ENCODE assay signal across 22 mouse cellular contexts in genomic region chr1:118505746-118506145, GRCm38 (mm10).
A peak's percentile ranks its signal among the peaks of the same experiment; 100 is the strongest.
DNase-seq lines count a peak whose midpoint lies in the region; ATAC-seq and TF ChIP-seq lines count a peak whose summit lies in the region.
"Had no signal": no experiment of that assay in that cellular context is flagged by ENCODE, and none has a peak within 500 bp of the region (broad histone marks: within the 10 kb centered on the region; RNA-seq: fewer than 3 reads in every experiment).

No protein-coding gene starts in this region.

- no peaks in the 10 kb centered on the region for H3K27me3 ChIP-seq in forebrain, postnatal 0 days (ENCODE audit: insufficient read depth, low read length)
- H3K27me3 ChIP-seq in forebrain, embryonic 15.5 days, result no peaks in the 10 kb centered on the region
- H3K27me3 ChIP-seq in kidney, postnatal 0 days (ENCODE audit: insufficient read depth, low read length), result no peaks in the 10 kb centered on the region
- no peaks in the 10 kb centered on the region for H3K27me3 ChIP-seq in lung, postnatal 0 days (replicated peaks; ENCODE audit: insufficient read depth, low read length)
- H3K27me3 ChIP-seq in thymus, adult 2 months (ENCODE audit: control insufficient read depth, insufficient read depth, low read length), result no peaks in the 10 kb centered on the region
- H3K27me3 ChIP-seq: heart, embryonic 13.5 days; hindbrain, embryonic 13.5 days; megakaryocyte, embryonic 14.5 days; neural tube, embryonic 12.5 days had no signal

- H3K9ac ChIP-seq in forebrain, postnatal 0 days, result no peak overlapping the region
- H3K9ac ChIP-seq in forebrain, embryonic 15.5 days (replicated peaks), result no peak overlapping the region
- no peak overlapping the region for H3K9ac ChIP-seq in kidney, postnatal 0 days (ENCODE audit: low read depth, low read length)
- H3K9ac ChIP-seq in lung, postnatal 0 days (replicated peaks; ENCODE audit: low read depth), result no peak overlapping the region
- H3K9ac ChIP-seq: heart, embryonic 13.5 days; hindbrain, embryonic 13.5 days; neural tube, embryonic 12.5 days had no signal

- H3K27ac ChIP-seq in forebrain, postnatal 0 days (ENCODE audit: low read depth, low read length), result no peak overlapping the region
- H3K27ac ChIP-seq in forebrain, embryonic 15.5 days (replicated peaks), result no peak overlapping the region
- no peak overlapping the region for H3K27ac ChIP-seq in kidney, postnatal 0 days
- H3K27ac ChIP-seq in lung, postnatal 0 days (ENCODE audit: low read length), result no peak overlapping the region
- H3K27ac ChIP-seq in thymus, adult 2 months (ENCODE audit: control insufficient read depth, insufficient read depth, low read length), result no peak overlapping the region
- H3K27ac ChIP-seq: forebrain, embryonic 10.5 days; heart, embryonic 13.5 days; hindbrain, embryonic 13.5 days; neural tube, embryonic 12.5 days had no signal

- H3K9me3 ChIP-seq in forebrain, postnatal 0 days (ENCODE audit: low read length), result no peaks in the 10 kb centered on the region
- no peaks in the 10 kb centered on the region for H3K9me3 ChIP-seq in forebrain, embryonic 15.5 days
- H3K9me3 ChIP-seq in kidney, postnatal 0 days (replicated peaks; ENCODE audit: low read length), result no peaks in the 10 kb centered on the region
- no peaks in the 10 kb centered on the region for H3K9me3 ChIP-seq in lung, postnatal 0 days (ENCODE audit: low read length)
- H3K9me3 ChIP-seq: forebrain, embryonic 10.5 days; heart, embryonic 13.5 days; hindbrain, embryonic 13.5 days; megakaryocyte, embryonic 14.5 days; neural tube, embryonic 12.5 days had no signal

- TF ChIP-seq POLR2A in thymus, adult 2 months (IDR thresholded peaks at IDR 0.05; ENCODE audit: control insufficient read depth, extremely low read depth, insufficient read depth, low read length, poor library complexity), result no peak

- DNase-seq in forebrain, postnatal 0 days, result no peak
- DNase-seq in kidney, postnatal 0 days (ENCODE audit: low spot score), result no peak
- no peak for DNase-seq in kidney, postnatal 10 days
- no peak for DNase-seq in lung, postnatal 0 days (ENCODE audit: low spot score)
- DNase-seq in lung, postnatal 4 days, result no peak
- DNase-seq in thymus, adult 2 months, result no peak
- DNase-seq: adrenal gland, postnatal 14 days; cerebellum, adult 9-10 months; kidney, adult 8-10 months; kidney, postnatal 25 days; lung, postnatal 14 days; midbrain, embryonic 14.5 days; right cerebral cortex, postnatal 25 days; thymus, postnatal 36 days had no signal

- no peaks in the 10 kb centered on the region for H3K4me1 ChIP-seq in forebrain, postnatal 0 days (ENCODE audit: insufficient read depth)
- no peaks in the 10 kb centered on the region for H3K4me1 ChIP-seq in forebrain, embryonic 15.5 days
- no peaks in the 10 kb centered on the region for H3K4me1 ChIP-seq in kidney, postnatal 0 days (replicated peaks; ENCODE audit: insufficient read depth, low read length)
- no peaks in the 10 kb centered on the region for H3K4me1 ChIP-seq in lung, postnatal 0 days (ENCODE audit: insufficient read depth, low read depth, low read length)
- H3K4me1 ChIP-seq in thymus, adult 2 months (replicated peaks; ENCODE audit: control insufficient read depth, insufficient read depth, low read length), result no peaks in the 10 kb centered on the region
- H3K4me1 ChIP-seq: forebrain, embryonic 10.5 days; hindbrain, embryonic 13.5 days; megakaryocyte, embryonic 14.5 days; neural tube, embryonic 12.5 days had no signal

- no peak for TF ChIP-seq EP300 in lung, postnatal 0 days (IDR thresholded peaks at IDR 0.05)

- 93% methylated on average over 1 of the region's 1 CpGs for WGBS in forebrain, postnatal 0 days
- 93% methylated on average over 1 of the region's 1 CpGs for WGBS in forebrain, embryonic 15.5 days
- 89% methylated on average over 1 of the region's 1 CpGs for whole genome bisulfite sequencing in kidney, postnatal 0 days
- 82% methylated on average over 1 of the region's 1 CpGs for WGBS in lung, postnatal 0 days
- 100% methylated on average over 1 of the region's 1 CpGs for WGBS in thymus, adult 2 months

- TF ChIP-seq CTCF in forebrain, postnatal 0 days (IDR thresholded peaks at IDR 0.05; ENCODE audit: low read depth), result 0 out of 2 replicates have a peak, but pooled peaks have one; percentile 16
- peak; percentile 35; the same call in 1 of the 2 replicates for TF ChIP-seq CTCF in kidney, postnatal 0 days (IDR thresholded peaks at IDR 0.05; ENCODE audit: low read depth)
- peak; percentile 39 for TF ChIP-seq CTCF in lung, postnatal 0 days (IDR thresholded peaks at IDR 0.05)
- TF ChIP-seq CTCF in thymus, adult 2 months (IDR thresholded peaks at IDR 0.05; ENCODE audit: borderline replicate concordance, control insufficient read depth, extremely low read depth, insufficient read depth, low read length, poor library complexity), result no peak

- no peak for ATAC-seq in forebrain, postnatal 0 days
- no peak for ATAC-seq in forebrain, embryonic 15.5 days (replicated peaks)
- no peak for ATAC-seq in kidney, postnatal 0 days (replicated peaks; ENCODE audit: low FRiP score, low read depth)
- ATAC-seq in lung, postnatal 0 days, result no peak
- 0 out of 2 replicates have a peak, but pooled peaks have one; percentile 20 for ATAC-seq in common myeloid progenitor, adult 5-6 weeks (replicated peaks; ENCODE audit: low read depth, poor library complexity, severe bottlenecking)
- ATAC-seq: inflammation-experienced regulatory T-cells, adult 6 months had no signal

- H3K36me3 ChIP-seq in forebrain, postnatal 0 days (ENCODE audit: insufficient read depth), result peaks cover 92% of the 10 kb centered on the region
- H3K36me3 ChIP-seq in forebrain, embryonic 15.5 days, result peaks cover 97% of the 10 kb centered on the region
- peaks cover 66% of the 10 kb centered on the region for H3K36me3 ChIP-seq in kidney, postnatal 0 days (ENCODE audit: insufficient read depth, low read length)
- H3K36me3 ChIP-seq in lung, postnatal 0 days (ENCODE audit: insufficient read depth, low read length), result peaks cover 39% of the 10 kb centered on the region
- H3K36me3 ChIP-seq in thymus, adult 2 months (ENCODE audit: control insufficient read depth, insufficient read depth, low read length), result peaks cover 80% of the 10 kb centered on the region

- H3K4me2 ChIP-seq in forebrain, postnatal 0 days (ENCODE audit: low read depth), result no peak overlapping the region
- no peak overlapping the region for H3K4me2 ChIP-seq in forebrain, embryonic 15.5 days (replicated peaks)
- no peak overlapping the region for H3K4me2 ChIP-seq in kidney, postnatal 0 days (ENCODE audit: low read length)
- H3K4me2 ChIP-seq in lung, postnatal 0 days (replicated peaks; ENCODE audit: low read depth, low read length), result no peak overlapping the region
- H3K4me2 ChIP-seq: heart, embryonic 13.5 days; hindbrain, embryonic 13.5 days; neural tube, embryonic 12.5 days had no signal

- H3K4me3 ChIP-seq in forebrain, postnatal 0 days (ENCODE audit: low read depth, low read length), result no peak overlapping the region
- H3K4me3 ChIP-seq in forebrain, embryonic 15.5 days, result no peak overlapping the region
- H3K4me3 ChIP-seq in kidney, postnatal 0 days (replicated peaks; ENCODE audit: low read depth, low read length), result no peak overlapping the region
- no peak overlapping the region for H3K4me3 ChIP-seq in lung, postnatal 0 days (ENCODE audit: low read depth, low read length)
- H3K4me3 ChIP-seq in thymus, adult 2 months (ENCODE audit: control insufficient read depth, insufficient read depth, low read length), result no peak overlapping the region
- H3K4me3 ChIP-seq: forebrain, embryonic 10.5 days; heart, embryonic 13.5 days; hindbrain, embryonic 13.5 days; megakaryocyte, embryonic 14.5 days; neural tube, embryonic 12.5 days had no signal
